Mouse (Mus musculus) heart, postnatal 25 days (tissue): ENCODE results near the gene Gm26938. TPM values are rescaled to one million over a fixed set of nuclear protein-coding genes. Genes with fewer than 3 reads are reported as not detected.

ENCODE experiments used
- DNase-seq: peaks from one replicate; pipeline ENCODE4 v3.0.0; 2022; ENCODE audit warnings: low spot score
- intact Hi-C: fragments of 180-260 bp; cut with DNase I; formaldehyde crosslinking; loops from one replicate; pipeline ENCODE4 v1.15.1; 2025
- total RNA-seq, 2 experiments: library from RNA; stranded (reverse); gene quantifications; 2 replicates each; pipeline ENCODE4 v1.2.3; 2021

Gm26938 gene
- not detected for total RNA-seq

DNA sequence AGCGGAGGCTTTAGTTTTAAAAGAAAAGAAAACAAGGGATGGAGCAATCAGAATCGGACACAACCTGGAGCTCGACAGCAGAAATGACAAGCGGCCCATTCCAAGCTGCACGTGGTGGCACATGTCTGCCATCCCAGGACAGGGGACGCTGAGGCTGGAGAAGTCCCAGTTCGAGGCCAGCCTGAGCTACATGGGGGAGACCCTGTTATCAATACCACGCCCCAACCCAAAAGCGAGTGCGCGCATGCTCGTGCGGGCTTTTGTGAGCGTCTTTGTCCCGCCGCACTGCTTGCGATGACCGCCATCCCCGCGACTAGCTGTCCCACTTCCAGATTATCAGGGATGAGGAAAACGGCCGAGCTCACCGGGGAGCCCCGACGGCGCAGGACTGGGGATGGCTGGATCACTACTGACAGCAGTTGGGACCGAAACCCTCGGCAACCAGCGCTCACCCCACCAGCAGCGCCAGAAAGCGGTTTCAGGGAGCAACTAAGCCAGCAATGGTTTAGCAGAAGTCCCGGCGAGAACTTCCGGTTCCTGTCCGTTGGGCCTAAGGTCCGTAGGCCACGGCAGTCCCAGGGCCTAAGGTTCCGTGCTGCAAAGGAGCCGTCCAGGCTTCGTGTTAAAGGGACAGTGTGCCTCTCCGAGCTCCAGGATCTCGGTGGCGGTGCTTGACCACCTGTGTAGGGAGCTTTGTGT, at the start of gene Gm26938, which contains the start of gene Psmg3:
TSS of gene Gm26938 (minus strand) at position 51 of the 699 bp plus-strand sequence.
TSS of gene Psmg3 (minus strand) at position 529 of the 699 bp plus-strand sequence.
- peak; percentile 72 for DNase-seq
- intact Hi-C loops, result no loop called here

DNA sequence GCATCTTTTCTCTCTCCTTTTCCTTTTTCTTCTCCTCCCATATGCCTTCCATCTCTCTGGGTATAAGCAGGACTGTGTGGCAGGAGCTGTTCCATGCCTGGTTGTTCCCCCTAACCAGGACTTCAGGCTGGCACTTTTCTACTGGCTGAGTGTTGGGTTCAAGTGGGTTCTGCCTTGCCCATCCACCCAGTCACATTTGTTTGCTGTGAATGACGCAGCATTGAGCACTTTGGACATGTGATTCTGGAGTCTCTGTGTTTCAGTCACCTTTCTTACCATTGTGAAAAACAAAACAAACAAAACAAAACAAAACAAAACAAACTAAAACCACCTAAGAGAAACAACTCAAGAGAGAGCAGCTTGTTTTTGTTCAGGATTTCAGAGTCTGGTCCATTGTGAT, 45.3 kb upstream of the Gm26938 start:
- DNase-seq, result no peak
- intact Hi-C loops, result no loop called here

DNA sequence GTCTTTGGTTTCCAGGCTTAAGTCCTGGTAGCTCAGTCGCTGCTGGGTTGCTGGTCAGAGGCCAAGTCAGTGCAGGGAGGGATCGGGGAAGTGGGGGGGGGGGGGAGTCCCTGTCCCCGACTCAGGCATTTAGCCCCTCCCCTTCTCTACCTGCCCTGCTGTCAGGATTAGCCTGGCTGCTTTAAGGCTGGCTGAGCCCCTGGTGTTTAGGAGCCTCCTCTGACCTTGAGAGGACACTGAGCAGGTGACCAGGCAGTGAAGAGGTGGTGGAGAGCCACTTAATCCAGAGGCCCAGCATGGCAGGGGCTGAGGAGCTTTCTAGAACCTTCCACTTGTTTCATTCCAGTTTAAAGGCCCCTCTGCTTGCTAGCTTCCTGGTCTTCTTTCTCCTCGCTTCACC, 44.7 kb upstream of the Gm26938 start:
- no peak for DNase-seq
- intact Hi-C loops, result no loop called here

DNA sequence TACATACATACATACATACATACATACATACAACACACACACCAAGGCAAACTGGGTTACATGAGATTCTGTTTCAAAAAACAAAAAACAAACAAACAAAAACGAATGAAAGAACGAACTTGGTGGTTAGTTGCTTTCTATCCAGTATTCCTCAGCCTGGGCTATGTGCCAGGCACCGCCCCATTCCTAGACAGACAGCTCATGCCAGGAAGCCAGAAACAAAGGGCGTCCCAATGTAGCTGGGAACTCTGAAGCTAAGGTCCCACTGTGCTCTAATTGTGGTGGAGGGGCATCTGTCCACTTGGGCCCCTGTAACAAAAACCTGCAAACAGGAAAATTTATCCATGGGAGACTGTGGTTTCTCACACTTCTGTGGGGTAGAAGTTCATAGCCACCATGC, 36.6 kb upstream of the Gm26938 start:
- intact Hi-C loops, result no loop called here
- DNase-seq, result peak; percentile 17

DNA sequence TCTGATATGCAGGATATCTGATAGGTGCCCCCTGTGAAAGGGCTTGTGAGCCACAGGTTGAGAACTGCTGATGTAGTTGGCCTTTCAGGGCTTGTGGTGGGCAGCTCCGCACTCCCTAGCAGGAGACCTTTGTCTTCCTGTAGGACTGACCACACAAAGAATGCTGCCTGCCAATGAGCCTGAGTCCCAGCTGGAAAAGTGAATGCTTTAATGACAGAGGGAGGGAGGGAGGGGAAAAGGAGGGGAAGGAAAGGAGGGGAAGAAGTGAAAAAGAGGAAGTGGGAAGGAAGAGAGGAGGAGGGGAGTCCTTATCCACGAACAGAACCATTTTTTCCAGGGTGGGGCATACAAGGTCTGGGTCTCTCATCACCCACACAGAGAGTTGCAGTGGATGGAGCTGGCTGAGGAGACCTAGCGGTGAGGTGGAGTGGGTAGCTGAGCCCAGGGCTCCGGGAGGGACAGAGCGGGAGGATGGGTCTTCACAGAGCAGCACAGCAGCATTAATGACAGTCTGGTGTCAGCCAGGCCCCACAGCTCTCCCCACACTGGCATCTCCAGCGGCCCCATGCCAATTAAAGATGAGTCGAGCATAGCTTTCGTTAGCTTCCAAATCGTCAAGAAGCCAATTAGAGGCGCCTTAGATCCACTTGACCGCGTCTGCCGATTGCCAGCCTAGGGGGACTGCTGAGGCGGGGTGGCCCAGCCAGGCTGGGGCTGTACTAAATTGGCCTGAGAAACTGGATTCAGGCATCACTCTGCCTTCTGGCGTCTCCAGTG, 34.3 kb upstream of the Gm26938 start:
- intact Hi-C loops, result no loop called here
- no peak for DNase-seq

DNA sequence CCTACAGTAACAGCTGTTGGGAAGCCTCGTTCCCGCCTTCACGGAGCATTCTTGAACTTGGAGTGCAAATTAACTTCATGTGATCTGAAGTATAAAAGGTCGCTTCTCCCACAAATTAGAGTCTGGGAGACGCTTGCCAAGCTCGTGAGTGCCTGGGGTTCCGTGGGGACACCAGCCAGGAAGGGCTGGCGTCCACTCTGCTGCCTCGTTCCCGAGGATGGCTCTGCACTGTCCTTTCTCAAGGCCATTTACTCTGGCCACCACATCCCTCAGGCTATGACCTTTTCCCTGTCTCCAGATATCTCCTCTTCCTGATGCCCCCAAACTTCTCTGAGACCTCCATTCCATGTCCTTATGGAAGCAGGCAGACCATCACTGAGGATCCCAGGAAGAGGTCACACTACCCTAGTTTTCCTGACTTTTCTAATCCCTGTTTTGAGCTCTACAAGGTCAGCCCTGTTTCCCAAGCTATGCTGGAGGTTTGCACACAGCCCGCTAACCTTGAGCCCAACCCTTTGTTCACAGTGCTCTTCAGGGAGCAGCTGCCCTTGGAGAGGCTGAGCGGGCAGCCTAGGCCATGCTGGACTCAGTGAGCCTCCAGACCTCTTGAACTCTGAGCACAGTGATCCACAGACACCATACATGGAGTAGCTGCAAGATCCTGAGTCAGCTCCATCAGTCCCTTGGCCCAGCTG, 23.6 kb upstream of the Gm26938 start:
- intact Hi-C loops, result no loop called here
- DNase-seq, result no peak

DNA sequence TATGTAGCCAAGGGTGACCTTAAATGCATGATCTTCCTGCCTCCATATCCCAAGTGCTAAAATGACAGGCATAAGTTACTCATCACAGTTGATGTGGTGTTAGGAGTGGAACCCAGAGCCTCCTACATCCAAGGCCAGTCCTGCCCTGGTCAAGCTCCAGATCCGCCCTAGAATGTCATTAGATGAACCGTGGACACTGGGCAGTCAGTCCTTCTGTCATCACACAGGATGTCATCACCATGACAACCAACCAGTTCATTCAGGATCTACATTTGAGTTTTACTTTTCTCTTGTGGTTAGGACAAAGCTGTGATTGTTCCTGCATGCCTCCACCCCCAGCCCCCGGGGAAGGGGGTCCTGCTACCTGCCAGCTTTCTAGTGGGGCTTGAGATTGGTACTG, 12.9 kb upstream of the Gm26938 start:
- no peak for DNase-seq
- intact Hi-C loops, result loop anchor here (2.0 to 10.0 kb wide), 7 partner anchors 93 to 698 kb away; no protein-coding TSS in a partner anchor

DNA sequence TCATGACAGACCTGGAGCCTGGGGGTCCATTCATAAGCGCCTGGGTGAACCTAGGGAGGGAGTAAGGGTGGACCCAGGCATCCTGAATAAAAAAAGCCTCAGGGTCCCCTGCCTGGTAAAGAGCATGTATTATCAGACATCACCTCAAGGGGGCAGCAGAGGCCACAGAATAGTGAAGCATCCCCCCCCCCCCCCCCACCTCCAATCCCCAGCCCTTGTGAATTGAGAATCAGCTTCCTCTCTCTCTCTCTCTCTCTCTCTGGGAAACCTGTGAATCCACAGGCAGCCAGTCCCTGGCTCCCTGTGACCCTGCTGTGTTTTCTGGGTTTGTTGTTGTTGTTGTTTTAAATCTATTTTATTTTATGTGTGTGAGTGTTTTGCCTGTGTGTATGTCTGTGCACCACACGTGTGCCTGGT, 12.3 kb upstream of the Gm26938 start:
- intact Hi-C loops, result loop anchor here (1.0 to 10.0 kb wide), 8 partner anchors 94 to 699 kb away; no protein-coding TSS in a partner anchor
- no peak for DNase-seq

DNA sequence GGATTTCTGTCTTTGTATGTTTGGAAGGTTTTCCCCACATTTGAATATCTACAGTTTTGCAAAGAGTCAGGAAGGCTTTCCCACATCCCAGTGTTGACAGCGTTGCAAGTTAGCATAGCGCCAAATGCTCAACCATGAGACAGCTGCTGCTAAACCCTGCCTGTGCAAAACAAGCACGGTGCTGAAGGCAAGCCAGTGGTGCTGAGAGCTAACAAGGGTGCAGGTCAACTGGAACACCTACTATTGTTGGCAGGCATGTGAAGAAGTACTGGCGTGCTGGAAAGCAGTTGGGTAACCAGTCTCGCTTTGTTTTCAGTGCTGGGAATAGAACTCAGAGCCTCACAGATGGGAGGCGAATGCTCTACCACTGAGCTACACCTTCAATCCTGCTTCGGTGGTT, 9.5 kb upstream of the Gm26938 start:
- no peak for DNase-seq
- intact Hi-C loops, result loop anchor here (5.0 to 10.0 kb wide), 5 partner anchors 97 to 702 kb away; no protein-coding TSS in a partner anchor

DNA sequence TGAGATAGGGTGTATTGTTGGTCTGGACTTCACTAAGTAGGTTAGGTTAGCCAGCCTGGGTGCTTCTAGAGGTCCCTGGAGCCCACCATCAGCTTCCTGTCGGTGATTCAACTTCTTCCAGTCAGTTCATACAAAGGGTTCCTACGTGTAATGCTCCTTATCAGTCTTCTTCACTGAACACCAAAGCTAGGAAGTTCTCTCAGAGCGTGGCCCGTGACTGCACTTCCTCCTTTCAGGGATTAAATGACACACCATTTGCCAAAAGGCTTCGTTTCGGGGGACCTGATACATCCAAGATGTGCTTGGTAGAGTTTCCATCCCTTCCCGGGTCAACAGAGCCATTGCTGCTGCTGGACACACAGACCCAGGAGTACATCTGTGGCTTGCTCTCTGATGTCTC, 5.9 kb upstream of the Gm26938 start:
- intact Hi-C loops, result loop anchor here (10.0 kb wide), 1 partner anchor 563 kb away; no protein-coding TSS in a partner anchor
- DNase-seq, result no peak

DNA sequence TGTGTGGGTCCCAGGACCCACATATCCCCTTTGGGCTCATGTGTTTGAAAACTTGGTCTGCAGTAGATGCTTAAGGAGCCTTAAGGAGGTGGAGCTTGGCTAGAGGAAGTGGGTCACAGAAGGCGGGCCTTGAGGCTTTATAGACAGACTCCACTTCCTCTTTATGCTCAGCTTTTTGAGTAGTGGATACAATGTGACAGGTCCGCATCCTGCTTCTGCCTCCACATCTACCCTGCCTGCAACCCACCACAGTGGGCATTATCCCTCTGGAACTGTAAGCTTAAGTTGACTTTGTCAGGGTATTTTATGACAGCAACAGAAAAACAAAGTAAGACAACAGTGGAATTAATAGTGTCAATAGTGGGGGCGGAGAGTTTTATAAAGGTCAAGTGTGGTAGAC, 4.5 kb upstream of the Gm26938 start:
- DNase-seq, result no peak
- intact Hi-C loops, result loop anchor here (10.0 kb wide), 1 partner anchor 564 kb away; no protein-coding TSS in a partner anchor

DNA sequence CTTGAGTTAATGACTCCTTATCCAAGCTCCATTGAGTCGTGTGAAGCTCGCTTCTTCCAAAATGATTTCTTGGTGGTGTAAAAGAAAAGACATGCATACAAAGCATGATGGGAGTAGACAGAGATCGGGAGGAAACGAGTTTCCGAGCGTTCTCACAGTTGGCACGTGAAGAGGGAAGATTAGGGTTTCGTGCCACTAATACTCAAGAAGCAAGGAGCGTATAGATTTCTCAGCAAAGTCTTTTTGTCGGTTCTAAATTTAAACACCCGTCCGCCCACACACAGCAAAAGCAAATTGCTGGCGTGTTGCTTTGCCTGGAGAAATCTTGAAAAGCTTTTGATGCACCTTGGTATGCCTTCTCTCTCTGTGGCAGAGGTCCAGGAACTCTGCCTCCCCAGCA, 3.2 kb upstream of the Gm26938 start:
- no peak for DNase-seq
- intact Hi-C loops, result no loop called here

DNA sequence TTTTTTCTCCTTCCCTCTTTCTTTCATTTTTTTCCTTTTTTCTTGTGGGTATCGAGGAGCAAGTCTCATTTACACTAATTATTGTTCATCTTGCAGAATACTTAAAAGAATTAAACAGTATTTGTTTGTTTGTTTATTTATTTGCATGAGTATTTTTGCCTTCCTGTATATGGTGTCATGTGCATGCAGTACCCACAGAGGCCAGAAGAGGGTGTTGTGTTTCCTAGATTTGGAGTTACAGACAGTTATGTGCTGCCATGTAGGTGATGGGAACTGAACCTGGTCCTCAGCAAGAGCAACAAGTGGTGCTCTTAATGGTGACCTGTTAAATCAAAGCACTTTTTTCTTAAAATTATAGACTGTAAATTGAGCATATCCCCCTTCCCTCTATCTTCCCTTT, 1.4 kb upstream of the Gm26938 start:
- no peak for DNase-seq
- intact Hi-C loops, result no loop called here

DNA sequence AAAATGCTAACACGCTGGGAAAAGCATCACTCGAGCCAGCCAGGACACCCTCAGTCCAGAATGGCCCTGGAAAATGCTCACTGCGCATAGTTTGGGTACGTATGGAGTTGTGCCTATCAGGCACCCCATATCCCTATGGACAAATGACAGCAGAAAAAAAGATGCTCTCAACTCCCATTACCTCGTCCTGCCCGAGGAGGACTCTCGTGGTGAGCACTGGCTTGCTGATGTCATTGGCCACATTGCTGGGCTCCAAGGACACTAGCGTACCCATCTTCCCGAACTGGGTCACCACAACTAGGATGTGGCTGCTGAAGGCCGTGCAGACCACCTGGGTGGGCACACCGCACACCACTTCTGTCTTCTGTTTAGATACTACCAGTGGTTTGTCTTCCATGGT, 260 bp downstream of the Gm26938 start:
- DNase-seq, result no peak
- intact Hi-C loops, result no loop called here

DNA sequence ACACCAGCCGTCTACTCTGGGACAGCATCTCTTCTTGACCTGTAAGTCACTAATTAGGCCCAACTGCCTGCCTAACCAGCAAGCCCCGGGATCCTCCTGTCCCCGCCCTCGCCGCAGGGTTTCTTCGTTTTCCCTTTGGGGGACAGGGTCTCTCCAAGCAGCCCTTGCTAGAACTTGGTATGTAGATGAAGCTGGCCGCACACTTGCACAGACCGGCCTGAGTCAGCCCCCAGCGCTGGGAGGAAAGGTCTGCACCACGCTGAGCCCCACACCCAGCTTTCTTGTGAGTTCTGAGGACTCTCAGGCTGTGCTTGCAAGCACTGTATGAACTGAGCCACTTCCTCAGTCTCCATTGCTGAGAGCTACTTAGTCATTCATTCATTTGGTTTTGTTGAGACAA, 1.7 kb downstream of the Gm26938 start:
- intact Hi-C loops, result no loop called here
- no peak for DNase-seq

DNA sequence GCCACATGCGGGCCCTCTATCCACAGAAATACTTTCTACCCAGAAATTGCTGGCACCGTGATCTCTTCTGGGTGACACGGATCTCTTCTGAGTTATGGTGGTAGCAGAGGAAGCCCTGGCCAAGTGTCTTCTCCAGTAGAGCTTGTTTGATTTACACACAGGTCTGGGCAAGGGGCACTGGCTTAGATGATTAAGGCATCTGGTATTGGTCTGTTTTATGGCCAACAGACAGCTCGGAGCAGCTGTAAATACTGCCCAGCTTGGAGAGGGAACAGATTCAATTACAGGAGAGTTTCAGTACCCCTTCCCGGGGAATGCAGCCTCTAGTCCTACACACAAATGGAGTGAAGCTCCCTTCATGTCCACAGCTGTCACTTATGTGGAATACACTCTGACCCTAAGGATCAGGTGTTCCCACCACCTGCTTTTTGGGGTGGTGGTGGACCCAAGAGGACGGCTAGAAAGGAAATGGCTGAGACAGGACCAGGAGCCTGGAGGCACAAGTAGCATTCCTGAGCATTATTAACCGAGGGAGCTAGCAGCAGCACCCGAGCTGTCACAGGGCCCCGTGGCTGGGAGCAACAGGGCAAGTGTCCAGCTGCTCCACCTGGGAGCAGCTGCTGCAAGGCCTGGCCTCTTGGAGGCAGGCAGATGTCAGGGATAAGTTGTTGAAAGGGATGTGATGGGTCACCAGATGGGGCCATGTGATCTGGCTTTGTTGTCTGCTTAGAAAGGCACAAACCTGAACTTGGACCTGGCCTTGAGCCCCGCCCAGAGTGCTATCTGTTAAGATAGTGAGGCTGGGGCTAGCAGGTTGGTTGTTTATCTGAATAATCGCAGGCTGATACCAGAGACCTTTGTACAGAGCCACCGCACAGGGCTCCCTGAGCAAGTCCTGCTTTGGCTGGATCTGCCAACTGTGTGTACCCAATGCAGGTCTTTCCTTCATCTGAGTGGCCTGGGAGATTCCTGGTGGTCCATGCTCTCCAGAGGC, 4.4 kb downstream of the Gm26938 start:
- intact Hi-C loops, result no loop called here
- no peak for DNase-seq

DNA sequence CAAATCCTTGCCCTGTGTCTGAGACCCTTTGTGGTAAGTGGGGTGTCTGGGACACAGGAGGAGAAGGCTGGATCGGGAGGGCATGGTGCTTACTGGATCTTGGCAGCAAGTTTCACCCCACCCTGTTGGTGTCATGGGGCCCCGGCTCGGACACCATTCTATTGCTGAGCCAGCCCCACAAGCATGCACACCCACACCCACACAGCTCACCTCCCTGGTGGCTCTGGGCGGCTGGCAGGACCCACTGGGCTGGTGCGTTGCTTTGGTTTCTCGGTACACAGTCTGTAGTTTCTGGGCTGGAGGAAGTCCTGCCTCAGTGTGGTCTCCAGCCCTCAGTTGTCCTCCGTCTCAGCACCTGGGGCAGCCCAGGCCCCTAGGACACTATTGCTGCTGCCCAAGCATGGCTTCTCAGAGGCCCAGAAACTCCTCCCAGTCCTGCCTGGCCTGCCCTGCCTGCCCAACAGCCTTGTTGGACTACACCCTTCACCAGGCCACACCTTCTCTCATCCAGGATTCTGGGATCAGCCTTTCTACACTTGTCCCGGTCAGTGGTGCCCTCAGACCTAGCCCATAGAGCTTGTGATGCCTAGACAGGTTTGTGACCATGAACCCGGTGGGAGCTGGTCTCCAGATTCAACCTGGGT, 6.5 kb downstream of the Gm26938 start, which contains the start of gene Tmem184a:
TSS of gene Tmem184a (minus strand) at position 380 of the 644 bp plus-strand sequence.
- no peak for DNase-seq

DNA sequence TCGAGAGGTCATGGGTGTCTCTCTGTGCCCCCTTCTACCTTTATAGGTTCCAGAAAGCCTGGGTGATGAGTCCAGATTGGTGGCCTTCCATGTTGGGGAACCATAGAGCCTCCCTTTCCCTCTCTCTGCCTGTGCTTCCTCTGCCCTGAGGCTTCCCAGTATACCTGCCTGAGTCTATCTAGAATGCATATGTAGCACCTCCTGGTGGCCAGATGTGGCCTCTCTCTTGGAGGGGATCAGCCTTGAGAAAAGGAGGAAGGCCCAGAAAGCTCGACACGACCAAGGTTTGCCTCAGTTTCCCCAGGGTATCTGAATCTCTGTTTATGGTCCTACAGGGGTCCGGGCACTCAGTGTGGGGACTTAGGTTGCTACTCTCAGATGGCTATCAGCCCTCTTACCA, 7.4 kb downstream of the Gm26938 start:
- intact Hi-C loops, result no loop called here
- DNase-seq, result no peak

More for the DNA sequence above, 6.5 kb downstream of the Gm26938 start, which contains the start of gene Tmem184a:
- intact Hi-C loops, result no loop called here

DNA sequence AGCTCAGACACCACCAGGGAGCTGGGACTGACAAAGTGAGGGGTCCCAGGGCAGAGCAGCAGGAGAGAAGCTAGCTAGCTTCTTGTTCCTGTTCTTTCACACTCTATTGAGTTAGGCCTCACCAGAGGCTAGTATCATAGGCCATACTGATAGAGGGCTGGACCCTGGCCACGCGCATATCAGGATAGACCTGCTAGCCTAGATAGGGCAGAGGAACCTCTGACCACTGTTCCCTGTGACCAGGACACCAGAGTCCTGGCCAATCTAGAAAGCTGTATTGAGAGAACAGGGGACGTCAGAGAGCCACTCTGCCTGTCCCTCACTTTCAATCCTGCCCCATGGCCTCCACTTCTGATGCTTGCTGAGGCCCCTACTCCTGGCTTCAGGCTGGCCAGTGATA, 8.2 kb downstream of the Gm26938 start:
- no peak for DNase-seq
- intact Hi-C loops, result no loop called here
